In genomic region chr12:107759291-107759690, GRCm38 (mm10) we compare ENCODE assay signal across 14 mouse cellular contexts.
"Had no signal": no experiment of that assay in that cellular context is flagged by ENCODE, and none has a peak within 500 bp of the region (broad histone marks: within the 10 kb centered on the region; RNA-seq: fewer than 3 reads in every experiment).

No protein-coding gene starts in this region.

- ATAC-seq: lung, postnatal 0 days had no signal

- H3K36me3 ChIP-seq: liver, embryonic 13.5 days; midbrain, embryonic 15.5 days; neural tube, embryonic 13.5 days had no signal

- H3K4me3 ChIP-seq: liver, embryonic 13.5 days; midbrain, embryonic 15.5 days; myocyte; neural tube, embryonic 13.5 days had no signal

- H3K4me1 ChIP-seq: liver, embryonic 13.5 days had no signal

- H3K9ac ChIP-seq: liver, embryonic 13.5 days; midbrain, embryonic 15.5 days; neural tube, embryonic 13.5 days had no signal

- DNase-seq: kidney, adult 18-20 months; kidney, adult 9 months; kidney, postnatal 14 days; kidney, postnatal 4 days; left cerebral cortex, postnatal 4 days; liver, embryonic 13.5 days; lung, adult 2 months; retina, postnatal 1 day; right cerebral cortex, postnatal 25 days; spleen, adult 18-20 months had no signal

- H3K27ac ChIP-seq: liver, embryonic 13.5 days; midbrain, embryonic 15.5 days; neural tube, embryonic 13.5 days had no signal

- H3K27me3 ChIP-seq: liver, embryonic 13.5 days; midbrain, embryonic 15.5 days; neural tube, embryonic 13.5 days had no signal

- H3K4me2 ChIP-seq: liver, embryonic 13.5 days; midbrain, embryonic 15.5 days; neural tube, embryonic 13.5 days had no signal

- H3K9me3 ChIP-seq: liver, embryonic 13.5 days; midbrain, embryonic 15.5 days; neural tube, embryonic 13.5 days had no signal
